Mouse (Mus musculus): ENCODE data around the gene Clmn. TPM values are rescaled to one million over a fixed set of nuclear protein-coding genes. Genes with fewer than 3 reads are reported as not detected.
A peak's percentile ranks its signal among the peaks of the same experiment; 100 is the strongest.

Clmn gene
- total RNA-seq, 2 experiments from 2014 or later, result 45.7 to 53.7 TPM

DNA sequence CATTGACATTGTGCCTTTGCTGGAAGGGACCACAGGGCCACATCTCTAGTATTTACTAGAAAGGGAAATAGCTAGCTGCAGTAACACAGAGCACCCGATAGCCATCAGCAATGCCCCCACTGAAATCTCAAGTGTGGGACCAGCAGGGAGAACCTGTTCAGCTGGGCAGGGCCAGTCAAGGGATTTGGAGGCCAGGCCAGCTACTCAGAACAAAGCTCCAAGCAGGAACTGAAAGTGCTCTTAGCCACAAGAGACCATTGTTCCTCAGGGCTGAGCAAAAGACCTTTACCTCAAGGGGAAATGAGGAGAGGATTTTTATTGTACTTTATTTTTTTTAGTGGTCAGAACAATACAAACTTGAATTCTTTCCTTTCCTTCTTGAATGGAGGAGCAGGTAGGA lies 87.3 kb downstream of the Clmn start:
- intact Hi-C loops (cut with DNase I), result no loop called here
- no peak for DNase-seq (ENCODE audit: low spot score in 2 of 2)

DNA sequence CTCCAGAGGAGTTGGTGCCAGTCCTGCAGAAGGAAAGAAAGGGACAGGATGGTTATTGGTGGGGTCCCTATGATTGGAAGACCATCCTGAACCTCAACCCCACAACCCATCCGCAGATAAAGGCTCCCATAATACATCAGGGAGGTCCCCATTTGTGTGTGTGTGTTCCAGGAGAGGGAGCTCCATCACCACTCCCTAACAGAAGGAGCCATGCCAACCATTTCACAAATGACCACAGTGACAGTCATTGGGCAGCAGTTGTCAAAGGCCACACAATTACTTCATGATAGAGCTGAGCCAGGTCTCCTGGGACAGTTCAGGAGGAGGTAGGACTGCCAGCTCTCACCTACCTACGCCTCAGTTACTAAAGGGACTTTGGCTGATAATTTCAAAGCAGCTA lies 92.9 kb downstream of the Clmn start:
- intact Hi-C loops (cut with DNase I), result loop anchor here (5.0 kb wide), 1 partner anchor 165 kb away; no protein-coding TSS in a partner anchor
- DNase-seq (ENCODE audit: low spot score in 2 of 2), result no peak

DNA sequence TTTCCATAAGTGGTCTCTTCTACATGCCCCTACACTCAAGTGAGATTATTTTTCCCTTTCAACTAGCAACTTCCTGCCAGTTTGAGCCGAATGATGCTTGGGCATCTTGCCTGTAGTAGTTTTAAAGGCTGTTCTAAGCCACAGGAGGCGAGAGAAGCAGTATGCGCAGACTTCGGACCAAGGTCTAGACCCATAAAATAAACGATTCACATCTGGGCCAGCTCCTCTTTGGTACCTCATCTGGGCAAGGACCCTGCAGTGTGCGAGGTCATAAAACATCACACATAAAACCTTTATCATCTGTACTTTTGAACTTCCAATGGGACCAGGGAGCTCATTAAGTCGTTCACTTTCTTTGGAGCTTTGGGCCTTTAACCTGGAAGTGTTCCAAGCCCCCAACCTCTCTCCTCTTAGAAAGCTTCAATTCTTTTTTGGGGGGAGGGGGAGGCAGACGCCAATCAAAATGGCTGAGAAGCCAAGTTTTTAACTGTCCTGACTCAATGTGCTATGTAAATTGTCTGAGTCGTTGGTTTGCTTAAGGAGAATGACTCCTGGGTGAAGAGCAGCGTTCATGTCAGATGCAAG lies 95.6 kb downstream of the Clmn start:
- intact Hi-C loops (cut with DNase I), result no loop called here
- no peak for DNase-seq (ENCODE audit: low spot score in 2 of 2)

- intact Hi-C loops (cut with DNase I), result no loop called here
- DNase-seq (ENCODE audit: low spot score in 2 of 2), result no peak
These were observed 97.7 kb downstream of the Clmn start for GRCm38 (mm10) chr12:104767183-104767582.

- no peak for DNase-seq (ENCODE audit: low spot score in 2 of 2)
- intact Hi-C loops (cut with DNase I), result no loop called here
These were observed 99.1 kb downstream of the Clmn start for GRCm38 (mm10) chr12:104765761-104766160.

DNA sequence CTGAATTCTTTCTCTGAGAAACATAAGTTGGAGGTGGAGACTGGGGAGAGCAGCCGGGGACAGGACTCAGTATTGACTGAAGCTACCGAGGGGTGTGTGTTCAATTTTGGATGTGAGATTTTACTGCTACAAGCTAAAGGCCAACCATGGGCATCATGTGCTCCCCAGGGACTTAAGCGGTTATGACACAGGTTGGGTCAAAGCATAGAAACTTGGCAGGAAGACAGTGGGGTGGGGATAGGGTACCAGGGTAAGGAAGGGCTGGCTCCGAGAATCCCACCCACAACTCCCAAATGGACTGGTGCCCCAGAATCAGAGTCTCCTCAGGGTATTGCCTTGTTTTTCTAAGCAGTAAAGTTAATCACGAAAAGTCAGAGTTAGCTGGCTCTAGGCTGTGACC lies 99.8 kb downstream of the Clmn start:
- intact Hi-C loops (cut with DNase I), result no loop called here
- no peak for DNase-seq (ENCODE audit: low spot score in 2 of 2)

DNA sequence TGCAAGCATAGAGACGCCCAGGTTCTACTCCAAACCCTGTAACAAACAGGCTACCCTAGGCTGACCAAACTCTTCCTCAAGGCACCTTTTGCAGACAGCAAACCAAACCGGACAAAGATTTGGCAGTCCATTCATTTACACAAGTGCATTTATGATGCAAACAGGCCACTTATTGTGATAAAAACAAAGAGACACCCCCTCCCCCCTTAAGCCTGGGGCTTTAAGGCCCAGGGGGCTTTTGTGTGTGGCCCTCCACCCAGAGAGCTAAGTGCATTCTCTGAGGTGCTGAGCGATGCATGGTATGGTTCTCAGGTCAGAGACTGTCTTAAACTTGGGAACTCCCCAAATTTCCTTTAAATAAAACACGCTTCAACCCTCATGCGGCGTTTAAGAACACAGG lies 101.0 kb downstream of the Clmn start:
- DNase-seq (ENCODE audit: low spot score in 2 of 2), result no peak
- intact Hi-C loops (cut with DNase I), result no loop called here

DNA sequence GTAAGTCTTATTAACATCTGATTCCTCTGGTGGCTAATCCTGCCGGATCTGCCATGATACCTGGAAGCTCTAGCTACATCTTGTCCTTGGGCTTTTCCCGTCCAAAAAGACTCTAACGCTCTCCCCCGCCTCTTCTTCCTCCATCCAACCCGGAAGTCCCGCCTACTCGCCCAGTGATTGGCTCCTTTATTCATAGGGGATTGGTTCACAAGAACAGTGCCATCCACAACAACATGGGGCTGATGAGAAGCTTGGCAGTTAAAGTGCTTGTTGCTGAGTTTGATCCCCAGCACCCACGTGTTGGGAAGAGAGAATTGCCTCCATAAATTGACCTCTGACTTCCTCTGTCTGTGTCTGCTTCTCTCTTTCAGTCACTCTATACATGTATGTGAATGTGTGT lies 103.5 kb downstream of the Clmn start:
- intact Hi-C loops (cut with DNase I), result no loop called here
- no peak for DNase-seq (ENCODE audit: low spot score in 2 of 2)

DNA sequence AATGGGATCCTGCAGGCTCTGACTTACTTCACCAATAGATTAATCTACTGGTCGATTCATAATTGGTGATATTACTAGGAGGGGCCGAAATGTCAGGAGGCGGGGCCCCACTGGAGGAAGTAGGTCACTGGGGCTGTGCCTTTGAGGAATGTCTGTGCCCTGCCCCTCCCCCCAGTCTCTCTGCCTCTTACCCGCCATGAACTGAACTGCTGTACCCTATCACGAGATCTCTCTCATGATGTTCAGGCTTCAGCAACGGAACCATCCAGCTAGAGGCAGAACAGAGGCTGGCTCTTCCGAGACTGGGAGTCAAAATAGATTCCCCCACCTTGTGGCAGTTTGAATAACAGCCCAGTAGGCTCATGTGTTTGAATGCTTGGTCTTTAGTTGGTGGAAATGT lies 106.8 kb downstream of the Clmn start:
- intact Hi-C loops (cut with DNase I), result loop anchor here (10.0 kb wide), 1 partner anchor 277 kb away; the partner anchor contains the start of gene Glrx5
- DNase-seq (ENCODE audit: low spot score in 2 of 2), result no peak

GRCm38 (mm10) chr12:104753686-104754085 lies 111.2 kb downstream of the Clmn start:
- DNase-seq (ENCODE audit: low spot score in 2 of 2), result no peak
- intact Hi-C loops (cut with DNase I), result loop anchor here (10.0 kb wide), 1 partner anchor 281 kb away; the partner anchor contains the start of gene Glrx5

GRCm38 (mm10) chr12:104751814-104752765 lies 112.8 kb downstream of the Clmn start, which contains the start of gene Dicer1:
TSS of gene Dicer1 (minus strand) at chr12:104751952.
- intact Hi-C loops (cut with DNase I), result loop anchor here (10.0 kb wide), 1 partner anchor 283 kb away; the partner anchor contains the start of gene Glrx5
- DNase-seq (ENCODE audit: low spot score in 2 of 2), result peak; percentile 99

DNA sequence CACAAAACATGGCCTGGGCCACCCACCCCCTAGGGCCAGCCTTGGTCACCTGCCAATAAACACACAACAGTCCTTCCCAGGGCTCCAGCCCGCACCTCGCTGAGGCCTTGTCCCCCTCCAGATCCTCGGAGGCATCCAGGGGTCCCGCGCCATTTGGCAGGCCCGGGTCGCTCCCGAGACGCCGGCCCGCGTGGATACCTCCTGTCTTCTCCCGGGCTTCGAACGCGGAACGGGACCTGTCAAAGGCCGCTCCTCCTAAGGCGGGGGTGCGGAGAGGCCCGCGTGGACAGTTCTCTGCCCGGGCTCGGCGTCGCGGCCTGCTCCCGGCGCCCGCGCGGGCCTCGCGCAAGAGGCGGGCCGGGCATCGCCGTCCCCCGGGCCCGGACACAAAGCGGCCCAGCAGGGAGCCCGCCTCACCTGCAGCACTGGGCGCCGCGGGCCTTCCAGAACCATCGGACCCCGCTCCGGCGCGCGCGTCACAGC lies 113.5 kb downstream of the Clmn start:
- intact Hi-C loops (cut with DNase I), result loop anchor here (10.0 kb wide), 1 partner anchor 283 kb away; the partner anchor contains the start of gene Glrx5
- no peak for DNase-seq (ENCODE audit: low spot score in 2 of 2)

DNA sequence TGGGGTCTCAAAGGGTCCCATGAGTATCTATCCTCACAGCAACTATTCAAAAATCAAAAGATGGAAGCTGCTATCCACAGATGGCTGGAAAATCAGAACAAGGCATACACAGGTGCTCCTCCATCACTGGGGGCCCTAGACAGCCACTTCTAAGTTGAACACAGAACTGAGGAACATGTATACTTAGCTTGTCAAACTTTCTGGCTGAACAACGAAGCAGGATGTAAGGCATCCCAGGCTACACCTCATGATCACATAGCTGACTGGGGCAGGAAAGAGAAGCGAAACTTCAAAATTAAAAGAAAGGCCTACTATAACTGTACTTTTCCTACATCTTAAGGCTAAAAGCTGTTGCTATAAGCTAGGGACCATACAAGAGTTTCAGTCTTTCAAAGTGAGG lies 115.9 kb downstream of the Clmn start:
- intact Hi-C loops (cut with DNase I), result no loop called here
- no peak for DNase-seq (ENCODE audit: low spot score in 2 of 2)

DNA sequence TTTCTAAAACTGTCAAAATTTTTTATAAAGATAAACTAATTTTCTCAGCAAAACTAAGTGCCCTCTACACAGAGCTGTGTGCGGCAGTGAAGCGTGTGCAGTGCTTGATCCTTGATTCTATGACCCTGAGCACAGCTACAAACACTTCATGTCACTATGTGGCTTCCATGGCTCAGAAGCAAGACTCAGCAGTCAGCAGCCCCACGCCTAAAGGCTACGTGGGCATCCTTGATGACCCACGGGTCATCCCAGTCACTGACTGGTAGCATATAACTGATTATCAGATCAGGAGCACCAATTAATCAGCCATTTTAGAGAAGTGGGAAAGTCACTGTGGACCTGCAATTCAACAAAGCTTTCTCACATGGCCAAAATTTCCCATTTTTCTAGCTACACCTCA lies 117.6 kb downstream of the Clmn start:
- intact Hi-C loops (cut with DNase I), result no loop called here
- DNase-seq (ENCODE audit: low spot score in 2 of 2), result no peak

GRCm38 (mm10) chr12:104746601-104747000 lies 118.3 kb downstream of the Clmn start:
- no peak for DNase-seq (ENCODE audit: low spot score in 2 of 2)
- intact Hi-C loops (cut with DNase I), result no loop called here

GRCm38 (mm10) chr12:104743687-104744086 lies 121.2 kb downstream of the Clmn start:
- intact Hi-C loops (cut with DNase I), result no loop called here

DNA sequence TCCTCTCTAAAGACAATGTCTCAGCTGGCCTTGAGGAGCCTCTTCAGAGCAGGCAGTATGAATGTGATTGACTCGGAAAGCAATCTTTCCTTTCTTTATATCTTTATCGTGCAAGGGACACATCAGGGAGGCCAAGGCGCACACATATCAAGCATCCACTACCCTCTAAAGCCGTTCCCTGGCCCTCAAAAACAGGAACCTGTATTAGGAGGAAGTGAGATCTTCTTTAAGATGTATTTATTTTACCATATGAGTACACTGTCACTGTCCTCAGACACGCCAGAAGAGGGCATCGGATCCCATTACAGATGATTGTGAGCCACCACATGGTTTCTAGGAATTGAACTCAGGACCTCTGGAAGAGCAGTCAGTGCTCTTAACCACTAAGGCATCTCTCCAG lies 122.6 kb downstream of the Clmn start:
- intact Hi-C loops (cut with DNase I), result no loop called here
- no peak for DNase-seq (ENCODE audit: low spot score in 2 of 2)

More at GRCm38 (mm10) chr12:104743687-104744086, 121.2 kb downstream of the Clmn start:
- DNase-seq (ENCODE audit: low spot score in 2 of 2), result no peak

DNA sequence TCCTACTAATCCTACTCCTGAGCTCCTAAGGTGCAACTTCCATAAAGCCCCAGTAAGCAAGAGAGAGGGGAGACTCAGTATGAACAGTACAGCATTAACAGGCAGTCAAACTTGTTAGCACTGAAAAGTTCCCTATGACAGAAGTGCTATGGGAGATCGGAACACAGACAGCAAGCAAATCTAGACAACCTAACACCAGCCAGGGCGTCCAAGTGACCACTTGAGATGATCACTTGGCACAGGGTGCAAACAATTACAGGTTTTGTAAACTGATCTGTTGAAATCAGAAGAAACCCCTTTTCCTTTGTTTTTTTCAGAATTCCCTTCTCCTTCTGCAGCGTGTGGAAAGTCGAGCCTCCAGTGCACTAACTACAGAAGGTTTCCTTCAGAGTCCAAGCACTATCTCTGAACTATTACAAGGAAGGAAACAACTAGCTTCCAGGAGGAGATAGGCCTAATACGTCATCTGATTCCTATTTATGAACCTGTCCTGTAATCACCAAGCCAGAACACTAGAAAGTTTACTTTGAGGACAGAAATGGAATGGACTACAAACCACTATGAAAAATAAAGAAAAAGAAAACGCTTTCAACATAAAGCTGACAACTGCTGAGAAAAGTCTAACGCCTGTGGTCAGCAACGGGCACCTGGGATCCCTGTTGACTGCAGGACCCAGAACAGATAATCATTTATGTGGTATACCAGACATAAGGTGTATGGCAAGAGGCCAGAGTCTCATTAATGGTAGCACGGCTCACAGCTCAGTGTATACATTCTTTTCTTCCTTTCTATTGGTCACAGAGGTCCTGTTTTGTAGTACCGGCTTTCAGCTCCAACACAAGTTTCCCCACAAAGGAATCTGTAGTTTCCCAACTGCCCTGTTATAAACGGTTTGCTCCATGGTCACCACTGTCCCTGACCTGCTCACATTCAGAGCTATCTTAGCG lies 123.8 kb downstream of the Clmn start:
- no peak for DNase-seq (ENCODE audit: low spot score in 2 of 2)
- intact Hi-C loops (cut with DNase I), result no loop called here

- DNase-seq (ENCODE audit: low spot score in 2 of 2), result no peak
- intact Hi-C loops (cut with DNase I), result no loop called here
These were observed 125.9 kb downstream of the Clmn start for GRCm38 (mm10) chr12:104738931-104739330.
